Mouse (Mus musculus) gastrocnemius, adult 2 months (tissue): Measurements from ENCODE around the gene Epo. TPM values are rescaled to one million over a fixed set of nuclear protein-coding genes. Genes with fewer than 3 reads are reported as not detected.
A peak's percentile ranks its signal among the peaks of the same experiment; 100 is the strongest.

Source experiments
- DNase-seq: peaks from one replicate; pipeline ENCODE4 v3.0.0; 2022
- H3K27ac ChIP-seq: fragments of 200-600 bp; 2 replicates; pipeline ENCODE4 v1.8.1; 2022; ENCODE audit warnings: mild to moderate bottlenecking
- H3K4me3 ChIP-seq: fragments of 200-600 bp; 2 replicates; pipeline ENCODE4 v1.8.1; 2022; ENCODE audit warnings: mild to moderate bottlenecking, moderate library complexity
- CTCF ChIP-seq: fragments of 200-600 bp; IDR thresholded peaks from 2 replicates; pipeline ENCODE4 v1.8.1; 2022; ENCODE audit warnings: antibody characterized with exemption, mild to moderate bottlenecking, moderate library complexity
- intact Hi-C: fragments of 180-260 bp; cut with DNase I; formaldehyde crosslinking; loops from one replicate; pipeline ENCODE4 v1.15.1; 2025
- total RNA-seq, 2 experiments: library from RNA; stranded (reverse); gene quantifications; 2 replicates each; pipeline ENCODE4 v1.2.3; 2021

Gene Epo
- total RNA-seq, 2 experiments from 2014 or later = not detected

GRCm38 (mm10) chr5:137532808-137533116 is 280 bp downstream of the Epo start:
- no peak for TF ChIP-seq CTCF
- Histone ChIP-seq H3K4me3 (peak overlapping the region; percentile 94), H3K27ac (peak overlapping the region; percentile 98)
- DNase-seq = no peak
- intact Hi-C loops = loop anchor here (1.0 to 5.0 kb wide), 4 partner anchors 30 to 640 kb away; partner anchors contain the start of genes Ap4m1, Mcm7, Mospd3 and Pop7

- H3K27ac ChIP-seq = peak overlapping the region; percentile 98
- peak overlapping the region; percentile 94 for H3K4me3 ChIP-seq
- peak; percentile 52 for DNase-seq
- intact Hi-C loops = loop anchor here (2.0 to 5.0 kb wide), 3 partner anchors 70 to 640 kb away; partner anchors contain the start of genes Ap4m1, Mcm7, Mospd3 and Ppp1r35
- no peak for TF ChIP-seq CTCF
Observed at GRCm38 (mm10) chr5:137532131-137532807, 773 bp downstream of the Epo start.

- Histone ChIP-seq H3K27ac (peak overlapping the region; percentile 98), H3K4me3 (peak overlapping the region; percentile 94)
- peak; percentile 81 for DNase-seq
- no peak for TF ChIP-seq CTCF
- intact Hi-C loops = loop anchor here (2.0 to 5.0 kb wide), 3 partner anchors 71 to 641 kb away; partner anchors contain the start of genes Ap4m1, Mcm7, Mospd3 and Ppp1r35
Observed at GRCm38 (mm10) chr5:137531414-137532130, 1.5 kb downstream of the Epo start.

GRCm38 (mm10) chr5:137530588-137531413 is 2.2 kb downstream of the Epo start:
- Histone ChIP-seq H3K27ac (peak overlapping the region; percentile 98), H3K4me3 (peak overlapping the region; percentile 94)
- no peak for TF ChIP-seq CTCF
- intact Hi-C loops = loop anchor here (5.0 kb wide), 2 partner anchors 72 to 642 kb away; partner anchors contain the start of genes Ap4m1, Mcm7 and Mospd3
- peak; percentile 86 for DNase-seq

- TF ChIP-seq CTCF = no peak
- no peak for DNase-seq
- H3K4me3 ChIP-seq = peak overlapping the region; percentile 94
- intact Hi-C loops = loop anchor here (5.0 kb wide), 2 partner anchors 72 to 642 kb away; partner anchors contain the start of genes Ap4m1, Mcm7 and Mospd3
- H3K27ac ChIP-seq = peak overlapping the region; percentile 98
Observed at GRCm38 (mm10) chr5:137530075-137530474, 3.0 kb downstream of the Epo start.

GRCm38 (mm10) chr5:137529221-137529995 is 3.6 kb downstream of the Epo start:
- TF ChIP-seq CTCF = no peak
- intact Hi-C loops = no loop called here
- H3K4me3 ChIP-seq = peak overlapping the region; percentile 94
- H3K27ac ChIP-seq = peak overlapping the region; percentile 98; the same call in 1 of the 2 replicates
- no peak for DNase-seq

- DNase-seq = no peak
- Histone ChIP-seq H3K27ac (no peak overlapping the region), H3K4me3 (no peak overlapping the region)
- intact Hi-C loops = no loop called here
- TF ChIP-seq CTCF = no peak
Observed at GRCm38 (mm10) chr5:137528247-137528968, 4.6 kb downstream of the Epo start.

- Histone ChIP-seq H3K27ac (no peak overlapping the region), H3K4me3 (no peak overlapping the region)
- TF ChIP-seq CTCF = no peak
- DNase-seq = no peak
- intact Hi-C loops = no loop called here
Observed at GRCm38 (mm10) chr5:137527413-137527812, 5.6 kb downstream of the Epo start.

- DNase-seq = peak; percentile 61
- intact Hi-C loops = no loop called here
- TF ChIP-seq CTCF = no peak
- Histone ChIP-seq H3K4me3 (no peak overlapping the region), H3K27ac (peak overlapping the region; percentile 21; the same call in 1 of the 2 replicates)
Observed at GRCm38 (mm10) chr5:137526192-137526936, 6.7 kb downstream of the Epo start.

- intact Hi-C loops = no loop called here
- no peak for DNase-seq
- TF ChIP-seq CTCF = no peak
- 0 out of 2 replicates have a peak overlapping the region, but pooled peaks have one; percentile 3 for H3K27ac ChIP-seq
- no peak overlapping the region for H3K4me3 ChIP-seq
Observed at GRCm38 (mm10) chr5:137525511-137525910, 7.5 kb downstream of the Epo start.
